Mouse (Mus musculus): ENCODE data around the gene Ssty1. TPM values are rescaled to one million over a fixed set of nuclear protein-coding genes. Genes with fewer than 3 reads are reported as not detected.
"Not testable (repeated sequence)": the region's sequence is repeated elsewhere in the genome, so short reads cannot be mapped to it uniquely, and the experiment has no call there.

The Ssty1 gene
- not detected in 2 replicates for polyA plus RNA-seq (2012; rRNA removed)

GRCm38 (mm10) chrY:18088816-18089215, at the start of gene Ssty1:
TSS of gene Ssty1 (plus strand) at chrY:18089116.
- not testable (repeated sequence) for DNase-seq (ENCODE audit: low read depth)

GRCm38 (mm10) chrY:18061712-18062111, 27.2 kb upstream of the Ssty1 start, which contains the start of gene Gm21764:
TSS of gene Gm21764 (minus strand) at chrY:18061812.
- not testable (repeated sequence) for DNase-seq (ENCODE audit: low read depth)

Other genes with a start within 250 kb of the Ssty1 start
- not detected in 2 replicates for gene Gm21904, start 242.8 kb upstream of the Ssty1 start, polyA plus RNA-seq (2012; rRNA removed)
- not detected in 2 replicates for gene Gm20772, start 214.4 kb upstream of the Ssty1 start, polyA plus RNA-seq (2012; rRNA removed)
- not detected in 2 replicates for gene Gm20831, start 214.4 kb upstream of the Ssty1 start, polyA plus RNA-seq (2012; rRNA removed)
- gene Srsy, start 151.8 kb upstream of the Ssty1 start, polyA plus RNA-seq (2012; rRNA removed): not detected in 2 replicates
- not detected in 2 replicates for gene Gm21764, start 27.3 kb upstream of the Ssty1 start, polyA plus RNA-seq (2012; rRNA removed)